Mouse (Mus musculus): ENCODE results near the gene Reln. TPM values are rescaled to one million over a fixed set of nuclear protein-coding genes. Genes with fewer than 3 reads are reported as not detected.

The Reln gene
- polyA plus RNA-seq, 1 experiment = 0.61 TPM

GRCm38 (mm10) chr5:22253910-22254309 is 90.6 kb downstream of the Reln start:
- DNase-seq = no peak
- Histone ChIP-seq H3K4me1 (replicated peaks; ENCODE audit: control insufficient read depth, insufficient read depth, low read length) (no peaks in the 10 kb centered on the region), H3K4me3 (ENCODE audit: control insufficient read depth, insufficient read depth, low read length) (no peak overlapping the region), H3K36me3 (ENCODE audit: control insufficient read depth, insufficient read depth, low read length) (no peaks in the 10 kb centered on the region), H3K27me3 (ENCODE audit: control insufficient read depth, insufficient read depth, low read length) (no peaks in the 10 kb centered on the region), H3K27ac (ENCODE audit: control insufficient read depth, insufficient read depth, low read length) (no peak overlapping the region)
- WGBS = 82% methylated on average over 3 of the region's 3 CpGs
- TF ChIP-seq POLR2A (IDR thresholded peaks at IDR 0.05; ENCODE audit: control insufficient read depth, extremely low read depth, insufficient read depth, low read length, poor library complexity) (no peak), CTCF (IDR thresholded peaks at IDR 0.05; ENCODE audit: borderline replicate concordance, control insufficient read depth, extremely low read depth, insufficient read depth, low read length, poor library complexity) (no peak)

DNA sequence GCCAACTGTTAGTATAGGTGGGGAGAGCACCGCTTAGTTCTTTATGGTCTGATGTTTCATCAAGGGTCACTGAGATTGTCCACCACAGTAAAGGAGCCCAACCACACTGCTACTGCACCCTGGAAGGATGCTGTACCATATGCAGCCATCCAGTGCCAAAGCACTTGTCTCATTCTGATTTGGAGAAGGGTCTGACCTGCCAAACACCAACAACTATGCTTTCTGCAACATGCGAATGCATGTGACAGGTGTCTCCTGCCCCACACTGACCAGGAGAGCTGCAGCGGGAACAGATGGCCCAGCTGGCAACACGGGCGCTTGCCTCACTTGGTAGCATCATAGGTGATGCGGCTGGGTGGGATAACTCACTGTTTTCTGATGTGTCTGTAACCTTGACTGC is 91.2 kb downstream of the Reln start:
- H3K36me3 ChIP-seq (ENCODE audit: control insufficient read depth, insufficient read depth, low read length) = no peaks in the 10 kb centered on the region
- TF ChIP-seq POLR2A (IDR thresholded peaks at IDR 0.05; ENCODE audit: control insufficient read depth, extremely low read depth, insufficient read depth, low read length, poor library complexity) (no peak), CTCF (IDR thresholded peaks at IDR 0.05; ENCODE audit: borderline replicate concordance, control insufficient read depth, extremely low read depth, insufficient read depth, low read length, poor library complexity) (no peak)
- H3K27me3 ChIP-seq (ENCODE audit: control insufficient read depth, insufficient read depth, low read length) = no peaks in the 10 kb centered on the region
- H3K27ac ChIP-seq (ENCODE audit: control insufficient read depth, insufficient read depth, low read length) = no peak overlapping the region
- DNase-seq = no peak
- no peak overlapping the region for H3K4me3 ChIP-seq (ENCODE audit: control insufficient read depth, insufficient read depth, low read length)
- no peaks in the 10 kb centered on the region for H3K4me1 ChIP-seq (replicated peaks; ENCODE audit: control insufficient read depth, insufficient read depth, low read length)
- WGBS = 95% methylated on average over 6 of the region's 6 CpGs

GRCm38 (mm10) chr5:22247850-22248249 is 96.7 kb downstream of the Reln start:
- no peak for DNase-seq
- Histone ChIP-seq H3K27me3 (ENCODE audit: control insufficient read depth, insufficient read depth, low read length) (no peaks in the 10 kb centered on the region), H3K4me1 (replicated peaks; ENCODE audit: control insufficient read depth, insufficient read depth, low read length) (no peaks in the 10 kb centered on the region), H3K4me3 (ENCODE audit: control insufficient read depth, insufficient read depth, low read length) (no peak overlapping the region), H3K27ac (ENCODE audit: control insufficient read depth, insufficient read depth, low read length) (no peak overlapping the region), H3K36me3 (ENCODE audit: control insufficient read depth, insufficient read depth, low read length) (no peaks in the 10 kb centered on the region)
- 80% methylated on average over 6 of the region's 6 CpGs for WGBS
- no peak for TF ChIP-seq POLR2A (IDR thresholded peaks at IDR 0.05; ENCODE audit: control insufficient read depth, extremely low read depth, insufficient read depth, low read length, poor library complexity)
- TF ChIP-seq CTCF (IDR thresholded peaks at IDR 0.05; ENCODE audit: borderline replicate concordance, control insufficient read depth, extremely low read depth, insufficient read depth, low read length, poor library complexity) = no peak

DNA sequence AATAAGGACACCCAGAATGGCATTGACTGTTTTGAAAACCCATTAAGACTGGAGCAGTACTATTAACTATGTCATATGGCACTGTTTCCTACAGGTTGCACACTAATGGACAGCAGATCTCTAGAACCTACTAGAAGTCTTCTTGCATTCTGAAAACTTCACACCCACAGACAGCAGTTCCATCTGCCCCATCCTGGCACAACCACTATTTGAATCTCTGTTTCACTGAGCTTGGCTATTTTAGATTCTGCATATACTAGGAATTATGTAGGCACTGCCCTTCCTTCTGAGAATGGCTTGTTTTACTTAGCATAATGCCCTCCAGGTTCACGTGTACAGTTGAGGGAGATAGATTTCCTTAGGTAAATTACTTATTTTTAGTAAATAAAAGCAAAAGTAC is 99.4 kb downstream of the Reln start:
- H3K27ac ChIP-seq (ENCODE audit: control insufficient read depth, insufficient read depth, low read length) = no peak overlapping the region
- H3K27me3 ChIP-seq (ENCODE audit: control insufficient read depth, insufficient read depth, low read length) = no peaks in the 10 kb centered on the region
- WGBS = 91% methylated on average over 1 of the region's 1 CpGs
- no peak for TF ChIP-seq POLR2A (IDR thresholded peaks at IDR 0.05; ENCODE audit: control insufficient read depth, extremely low read depth, insufficient read depth, low read length, poor library complexity)
- no peak for DNase-seq
- no peaks in the 10 kb centered on the region for H3K4me1 ChIP-seq (replicated peaks; ENCODE audit: control insufficient read depth, insufficient read depth, low read length)
- no peaks in the 10 kb centered on the region for H3K36me3 ChIP-seq (ENCODE audit: control insufficient read depth, insufficient read depth, low read length)
- no peak overlapping the region for H3K4me3 ChIP-seq (ENCODE audit: control insufficient read depth, insufficient read depth, low read length)

GRCm38 (mm10) chr5:22243538-22243937 is 101.0 kb downstream of the Reln start:
- Histone ChIP-seq H3K4me3 (ENCODE audit: control insufficient read depth, insufficient read depth, low read length) (no peak overlapping the region), H3K36me3 (ENCODE audit: control insufficient read depth, insufficient read depth, low read length) (no peaks in the 10 kb centered on the region), H3K27me3 (ENCODE audit: control insufficient read depth, insufficient read depth, low read length) (no peaks in the 10 kb centered on the region), H3K27ac (ENCODE audit: control insufficient read depth, insufficient read depth, low read length) (no peak overlapping the region), H3K4me1 (replicated peaks; ENCODE audit: control insufficient read depth, insufficient read depth, low read length) (no peaks in the 10 kb centered on the region)
- 90% methylated on average over 2 of the region's 2 CpGs for WGBS
- no peak for TF ChIP-seq POLR2A (IDR thresholded peaks at IDR 0.05; ENCODE audit: control insufficient read depth, extremely low read depth, insufficient read depth, low read length, poor library complexity)
- TF ChIP-seq CTCF (IDR thresholded peaks at IDR 0.05; ENCODE audit: borderline replicate concordance, control insufficient read depth, extremely low read depth, insufficient read depth, low read length, poor library complexity) = no peak
- no peak for DNase-seq

- 80% methylated on average over 4 of the region's 4 CpGs for WGBS
- H3K4me1 ChIP-seq (replicated peaks; ENCODE audit: control insufficient read depth, insufficient read depth, low read length) = no peaks in the 10 kb centered on the region
- no peak overlapping the region for H3K4me3 ChIP-seq (ENCODE audit: control insufficient read depth, insufficient read depth, low read length)
- no peaks in the 10 kb centered on the region for H3K36me3 ChIP-seq (ENCODE audit: control insufficient read depth, insufficient read depth, low read length)
- H3K27me3 ChIP-seq (ENCODE audit: control insufficient read depth, insufficient read depth, low read length) = no peaks in the 10 kb centered on the region
- no peak for TF ChIP-seq CTCF (IDR thresholded peaks at IDR 0.05; ENCODE audit: borderline replicate concordance, control insufficient read depth, extremely low read depth, insufficient read depth, low read length, poor library complexity)
- TF ChIP-seq POLR2A (IDR thresholded peaks at IDR 0.05; ENCODE audit: control insufficient read depth, extremely low read depth, insufficient read depth, low read length, poor library complexity) = no peak
- no peak for DNase-seq
- no peak overlapping the region for H3K27ac ChIP-seq (ENCODE audit: control insufficient read depth, insufficient read depth, low read length)
Measured at GRCm38 (mm10) chr5:22241560-22241959, 102.9 kb downstream of the Reln start.

DNA sequence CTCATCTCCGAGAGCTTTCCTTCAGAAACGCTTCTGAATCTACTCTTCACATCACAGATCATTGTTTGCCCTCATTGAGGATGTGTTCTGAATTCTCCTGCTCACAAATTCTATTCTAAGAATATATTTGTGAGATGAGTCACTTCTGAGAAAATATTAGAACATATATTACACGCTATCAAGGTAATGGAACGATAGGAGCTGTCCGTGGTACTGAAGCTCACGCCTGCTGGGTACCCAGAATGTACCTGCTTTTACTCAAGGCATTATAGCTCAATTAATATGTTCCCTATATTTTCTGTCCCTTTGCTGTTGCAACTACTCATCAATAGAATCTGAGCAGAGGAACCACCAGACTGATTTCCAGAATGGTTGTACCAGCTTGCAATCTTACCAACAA is 107.7 kb downstream of the Reln start:
- no peak for DNase-seq
- no peak for TF ChIP-seq CTCF (IDR thresholded peaks at IDR 0.05; ENCODE audit: borderline replicate concordance, control insufficient read depth, extremely low read depth, insufficient read depth, low read length, poor library complexity)
- no peak for TF ChIP-seq POLR2A (IDR thresholded peaks at IDR 0.05; ENCODE audit: control insufficient read depth, extremely low read depth, insufficient read depth, low read length, poor library complexity)

More for the DNA sequence above, 107.7 kb downstream of the Reln start:
- Histone ChIP-seq H3K27me3 (ENCODE audit: control insufficient read depth, insufficient read depth, low read length) (no peaks in the 10 kb centered on the region), H3K36me3 (ENCODE audit: control insufficient read depth, insufficient read depth, low read length) (no peaks in the 10 kb centered on the region), H3K4me1 (replicated peaks; ENCODE audit: control insufficient read depth, insufficient read depth, low read length) (no peaks in the 10 kb centered on the region), H3K4me3 (ENCODE audit: control insufficient read depth, insufficient read depth, low read length) (no peak overlapping the region), H3K27ac (ENCODE audit: control insufficient read depth, insufficient read depth, low read length) (no peak overlapping the region)
- WGBS = 76% methylated on average over 6 of the region's 6 CpGs

Measured in thymus, adult 2 months (tissue).